Mouse (Mus musculus): ENCODE measurements around the gene H2al1d. TPM values are rescaled to one million over a fixed set of nuclear protein-coding genes. Genes with fewer than 3 reads are reported as not detected.
"Not testable (repeated sequence)": the region's sequence is repeated elsewhere in the genome, so short reads cannot be mapped to it uniquely, and the experiment has no call there.

Gene H2al1d
- polyA plus RNA-seq, 1 experiment, result not detected

DNA sequence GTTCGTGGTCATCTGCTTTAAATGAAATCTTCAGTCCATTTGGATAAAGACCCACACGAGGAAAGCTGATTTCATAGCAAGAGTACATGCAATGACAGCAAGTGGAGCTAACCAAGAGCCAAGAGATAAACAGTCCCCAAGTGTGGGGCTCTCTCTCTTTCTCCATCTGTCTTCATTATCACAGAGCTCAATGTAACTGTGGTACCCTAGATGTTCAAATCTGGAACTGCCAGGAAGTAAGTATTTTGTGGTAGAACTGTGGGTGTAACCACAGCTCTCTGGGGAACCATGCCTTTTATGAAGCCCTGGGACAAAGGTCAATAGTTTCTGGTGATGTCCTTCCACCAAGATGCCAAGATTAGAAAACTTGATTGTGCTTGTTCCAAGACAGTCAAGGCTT, 27.9 kb upstream of the H2al1d start:
- TF ChIP-seq CTCF (IDR thresholded peaks at IDR 0.05; ENCODE audit: control insufficient read depth, insufficient read depth, insufficient read length) (no peak), FOSL1 (IDR thresholded peaks at IDR 0.05; ENCODE audit: insufficient read depth, low read length, poor library complexity, severe bottlenecking) (no peak), CEBPB (IDR thresholded peaks at IDR 0.05; ENCODE audit: low read depth) (no peak), USF1 (IDR thresholded peaks at IDR 0.05; ENCODE audit: low read depth) (no peak), MYOD1 (IDR thresholded peaks at IDR 0.05; ENCODE audit: control insufficient read depth, insufficient read length, low read depth) (no peak), MYOG (IDR thresholded peaks at IDR 0.05; ENCODE audit: control insufficient read depth, extremely low read depth, insufficient read length) (no peak), MAX (IDR thresholded peaks at IDR 0.05) (no peak)
- Histone ChIP-seq H3K36me3 (ENCODE audit: control insufficient read depth, insufficient read depth) (no peaks in the 10 kb centered on the region), H3K79me2 (ENCODE audit: control insufficient read depth, insufficient read depth) (no peaks in the 10 kb centered on the region), H3K27me3 (ENCODE audit: control insufficient read depth, insufficient read depth, insufficient read length) (no peaks in the 10 kb centered on the region), H3ac (ENCODE audit: control insufficient read depth, insufficient read length, low read depth) (no peak overlapping the region), H3K4me3 (ENCODE audit: insufficient read depth, poor library complexity, severe bottlenecking) (no peak overlapping the region), H3K79me3 (ENCODE audit: low read depth) (no peaks in the 10 kb centered on the region)

DNA sequence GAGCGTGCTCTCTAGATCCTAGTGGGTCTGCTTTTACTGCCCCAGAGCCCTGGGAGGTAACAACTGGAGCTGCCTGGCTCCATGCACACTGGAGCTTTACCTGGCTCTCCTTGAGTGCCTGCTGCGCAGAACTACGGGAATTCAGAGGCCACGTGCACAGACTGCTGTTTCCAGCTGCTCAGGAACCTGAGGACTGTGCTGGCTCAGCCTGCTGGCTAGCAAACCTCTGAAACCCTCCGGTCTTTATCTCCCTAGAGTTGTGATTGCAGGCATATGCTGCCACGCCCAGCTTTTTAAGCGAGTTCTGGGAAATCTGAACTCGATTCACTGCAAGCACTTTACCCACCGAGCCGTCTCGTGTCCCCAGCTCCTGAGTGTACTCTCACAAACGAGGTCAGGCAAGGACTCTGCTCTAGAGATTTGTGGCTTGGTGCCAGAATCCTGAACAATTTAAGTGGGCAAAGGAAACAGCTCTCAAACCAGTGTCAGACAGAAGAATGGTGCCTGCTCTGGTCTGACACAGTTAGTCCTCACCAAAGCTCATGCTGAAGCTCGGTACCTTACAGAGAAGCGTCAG, 20.2 kb upstream of the H2al1d start:
- H3K27me3 ChIP-seq (ENCODE audit: control insufficient read depth, insufficient read depth, insufficient read length), result no peaks in the 10 kb centered on the region
- H3K36me3 ChIP-seq (ENCODE audit: control insufficient read depth, insufficient read depth), result no peaks in the 10 kb centered on the region
- H3K79me2 ChIP-seq (ENCODE audit: control insufficient read depth, insufficient read depth), result no peaks in the 10 kb centered on the region

DNA sequence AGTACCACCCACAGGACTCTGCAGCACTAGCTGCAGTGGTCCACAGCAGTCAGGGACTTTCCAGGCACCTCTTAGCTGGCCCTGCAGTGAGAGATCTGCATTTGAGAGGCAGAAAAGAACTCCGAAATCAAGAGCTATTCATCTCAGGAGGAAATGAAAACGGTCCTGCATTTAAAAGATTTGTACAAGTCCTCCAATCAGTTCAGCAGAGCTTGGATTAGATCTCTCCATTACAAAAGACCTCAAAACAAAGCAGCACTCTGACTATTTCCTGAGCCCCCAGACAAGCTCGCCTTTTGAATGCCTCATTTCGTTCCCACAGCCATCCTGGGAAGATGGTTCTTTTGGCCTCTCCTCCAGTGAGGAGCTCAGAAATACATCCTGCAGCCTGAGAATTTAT, 19.4 kb upstream of the H2al1d start:
- H3ac ChIP-seq (ENCODE audit: control insufficient read depth, insufficient read length, low read depth), result no peak overlapping the region
- no peaks in the 10 kb centered on the region for H3K27me3 ChIP-seq (ENCODE audit: control insufficient read depth, insufficient read depth, insufficient read length)
- no peaks in the 10 kb centered on the region for H3K36me3 ChIP-seq (ENCODE audit: control insufficient read depth, insufficient read depth)

More for the DNA sequence above, 20.2 kb upstream of the H2al1d start:
- no peaks in the 10 kb centered on the region for H3K79me3 ChIP-seq (ENCODE audit: low read depth)
- H3K4me3 ChIP-seq (ENCODE audit: insufficient read depth, poor library complexity, severe bottlenecking), result no peak overlapping the region
- TF ChIP-seq MYOD1 (IDR thresholded peaks at IDR 0.05; ENCODE audit: control insufficient read depth, insufficient read length, low read depth), result no peak
- TF ChIP-seq FOSL1 (IDR thresholded peaks at IDR 0.05; ENCODE audit: insufficient read depth, low read length, poor library complexity, severe bottlenecking), result no peak
- TF ChIP-seq CTCF (IDR thresholded peaks at IDR 0.05; ENCODE audit: control insufficient read depth, insufficient read depth, insufficient read length), result no peak
- TF ChIP-seq CEBPB (IDR thresholded peaks at IDR 0.05; ENCODE audit: low read depth), result no peak
- no peak for TF ChIP-seq MAX (IDR thresholded peaks at IDR 0.05)
- no peak for TF ChIP-seq MYOG (IDR thresholded peaks at IDR 0.05; ENCODE audit: control insufficient read depth, extremely low read depth, insufficient read length)
- TF ChIP-seq USF1 (IDR thresholded peaks at IDR 0.05; ENCODE audit: low read depth), result no peak
- H3ac ChIP-seq (ENCODE audit: control insufficient read depth, insufficient read length, low read depth), result no peak overlapping the region

DNA sequence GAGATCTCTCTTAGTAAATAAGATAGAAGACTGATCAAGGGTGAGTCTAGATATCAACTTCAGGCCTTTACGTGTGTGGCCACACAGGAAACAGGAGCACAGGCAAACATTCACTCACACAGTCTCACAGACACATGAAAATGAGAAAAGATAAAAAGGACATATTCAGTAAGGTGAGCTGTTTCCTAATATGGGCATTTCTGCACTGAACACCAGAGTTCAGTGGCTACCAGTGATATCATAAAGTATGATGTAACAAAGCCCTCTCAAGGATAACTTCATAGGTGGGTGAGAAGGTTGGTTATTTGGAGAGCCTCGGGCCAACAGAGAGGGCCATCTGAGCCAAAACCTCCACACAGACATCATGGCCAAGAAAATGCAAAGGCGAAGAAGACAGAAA, 9.7 kb upstream of the H2al1d start, which contains the start of gene H2al1a:
Gene H2al1a (plus strand): TSS at position 301 of the 400 bp plus-strand sequence.
- H3K36me3 ChIP-seq (ENCODE audit: control insufficient read depth, insufficient read depth); H3K79me3 ChIP-seq (ENCODE audit: low read depth); H3K4me3 ChIP-seq (ENCODE audit: insufficient read depth, poor library complexity, severe bottlenecking); H3K27me3 ChIP-seq (ENCODE audit: control insufficient read depth, insufficient read depth, insufficient read length); H3ac ChIP-seq (ENCODE audit: control insufficient read depth, insufficient read length, low read depth); H3K79me2 ChIP-seq (ENCODE audit: control insufficient read depth, insufficient read depth): not testable (repeated sequence)

More for the DNA sequence above, 19.4 kb upstream of the H2al1d start:
- no peaks in the 10 kb centered on the region for H3K79me3 ChIP-seq (ENCODE audit: low read depth)
- no peaks in the 10 kb centered on the region for H3K79me2 ChIP-seq (ENCODE audit: control insufficient read depth, insufficient read depth)
- H3K4me3 ChIP-seq (ENCODE audit: insufficient read depth, poor library complexity, severe bottlenecking), result no peak overlapping the region
- no peak for TF ChIP-seq FOSL1 (IDR thresholded peaks at IDR 0.05; ENCODE audit: insufficient read depth, low read length, poor library complexity, severe bottlenecking)
- TF ChIP-seq CEBPB (IDR thresholded peaks at IDR 0.05; ENCODE audit: low read depth), result no peak
- TF ChIP-seq MYOG (IDR thresholded peaks at IDR 0.05; ENCODE audit: control insufficient read depth, extremely low read depth, insufficient read length), result no peak
- no peak for TF ChIP-seq MYOD1 (IDR thresholded peaks at IDR 0.05; ENCODE audit: control insufficient read depth, insufficient read length, low read depth)
- TF ChIP-seq MAX (IDR thresholded peaks at IDR 0.05), result no peak
- TF ChIP-seq USF1 (IDR thresholded peaks at IDR 0.05; ENCODE audit: low read depth), result no peak
- TF ChIP-seq CTCF (IDR thresholded peaks at IDR 0.05; ENCODE audit: control insufficient read depth, insufficient read depth, insufficient read length), result no peak

DNA sequence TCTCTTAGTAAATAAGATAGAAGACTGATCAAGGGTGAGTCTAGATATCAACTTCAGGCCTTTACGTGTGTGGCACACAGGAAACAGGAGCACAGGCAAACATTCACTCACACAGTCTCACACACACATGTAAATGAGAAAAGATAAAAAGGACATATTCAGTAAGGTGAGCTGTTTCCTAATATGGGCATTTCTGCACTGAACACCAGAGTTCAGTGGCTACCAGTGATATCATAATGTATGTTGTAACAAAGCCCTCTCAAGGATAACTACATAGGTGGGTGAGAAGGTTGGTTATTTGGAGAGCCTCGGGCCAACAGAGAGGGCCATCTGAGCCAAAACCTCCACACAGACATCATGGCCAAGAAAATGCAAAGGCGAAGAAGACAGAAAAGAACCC, 6.5 kb upstream of the H2al1d start, which contains the start of gene H2al1b:
Gene H2al1b (plus strand): TSS at position 301 of the 400 bp plus-strand sequence.
- not testable (repeated sequence) for H3ac ChIP-seq (ENCODE audit: control insufficient read depth, insufficient read length, low read depth); H3K36me3 ChIP-seq (ENCODE audit: control insufficient read depth, insufficient read depth); H3K79me2 ChIP-seq (ENCODE audit: control insufficient read depth, insufficient read depth); H3K27me3 ChIP-seq (ENCODE audit: control insufficient read depth, insufficient read depth, insufficient read length); H3K79me3 ChIP-seq (ENCODE audit: low read depth); H3K4me3 ChIP-seq (ENCODE audit: insufficient read depth, poor library complexity, severe bottlenecking)

DNA sequence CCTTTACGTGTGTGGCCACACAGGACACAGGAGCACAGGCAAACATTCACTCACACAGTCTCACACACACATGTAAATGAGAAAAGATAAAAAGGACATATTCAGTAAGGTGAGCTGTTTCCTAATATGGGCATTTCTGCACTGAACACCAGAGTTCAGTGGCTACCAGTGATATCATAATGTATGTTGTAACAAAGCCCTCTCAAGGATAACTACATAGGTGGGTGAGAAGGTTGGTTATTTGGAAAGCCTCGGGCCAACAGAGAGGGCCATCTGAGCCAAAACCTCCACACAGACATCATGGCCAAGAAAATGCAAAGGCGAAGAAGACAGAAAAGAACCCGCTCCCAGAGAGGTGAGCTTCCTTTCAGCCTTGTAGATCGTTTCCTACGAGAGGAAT, 3.3 kb upstream of the H2al1d start, which contains the start of gene H2al1c:
Gene H2al1c (plus strand): TSS at position 301 of the 400 bp plus-strand sequence.
- H3K27me3 ChIP-seq (ENCODE audit: control insufficient read depth, insufficient read depth, insufficient read length); H3K79me3 ChIP-seq (ENCODE audit: low read depth); H3K36me3 ChIP-seq (ENCODE audit: control insufficient read depth, insufficient read depth); H3K4me3 ChIP-seq (ENCODE audit: insufficient read depth, poor library complexity, severe bottlenecking); H3ac ChIP-seq (ENCODE audit: control insufficient read depth, insufficient read length, low read depth); H3K79me2 ChIP-seq (ENCODE audit: control insufficient read depth, insufficient read depth): not testable (repeated sequence)

DNA sequence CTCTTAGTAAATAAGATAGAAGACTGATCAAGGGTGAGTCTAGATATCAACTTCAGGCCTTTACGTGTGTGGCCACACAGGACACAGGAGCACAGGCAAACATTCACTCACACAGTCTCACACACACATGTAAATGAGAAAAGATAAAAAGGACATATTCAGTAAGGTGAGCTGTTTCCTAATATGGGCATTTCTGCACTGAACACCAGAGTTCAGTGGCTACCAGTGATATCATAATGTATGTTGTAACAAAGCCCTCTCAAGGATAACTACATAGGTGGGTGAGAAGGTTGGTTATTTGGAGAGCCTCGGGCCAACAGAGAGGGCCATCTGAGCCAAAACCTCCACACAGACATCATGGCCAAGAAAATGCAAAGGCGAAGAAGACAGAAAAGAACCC, 3.0 kb downstream of the H2al1d start, which contains the start of gene H2al1e:
Gene H2al1e (plus strand): TSS at position 301 of the 400 bp plus-strand sequence.
- H3K27me3 ChIP-seq (ENCODE audit: control insufficient read depth, insufficient read depth, insufficient read length); H3K79me3 ChIP-seq (ENCODE audit: low read depth); H3K4me3 ChIP-seq (ENCODE audit: insufficient read depth, poor library complexity, severe bottlenecking): not testable (repeated sequence)

DNA sequence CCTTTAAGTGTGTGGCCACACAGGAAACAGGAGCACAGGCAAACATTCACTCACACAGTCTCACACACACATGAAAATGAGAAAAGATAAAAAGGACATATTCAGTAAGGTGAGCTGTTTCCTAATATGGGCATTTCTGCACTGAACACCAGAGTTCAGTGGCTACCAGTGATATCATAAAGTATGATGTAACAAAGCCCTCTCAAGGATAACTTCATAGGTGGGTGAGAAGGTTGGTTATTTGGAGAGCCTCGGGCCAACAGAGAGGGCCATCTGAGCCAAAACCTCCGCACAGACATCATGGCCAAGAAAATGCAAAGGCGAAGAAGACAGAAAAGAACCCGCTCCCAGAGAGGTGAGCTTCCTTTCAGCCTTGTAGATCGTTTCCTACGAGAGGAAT, 6.2 kb downstream of the H2al1d start, which contains the start of gene H2al1f:
Gene H2al1f (plus strand): TSS at position 301 of the 400 bp plus-strand sequence.
- not testable (repeated sequence) for H3ac ChIP-seq (ENCODE audit: control insufficient read depth, insufficient read length, low read depth); H3K79me2 ChIP-seq (ENCODE audit: control insufficient read depth, insufficient read depth); H3K36me3 ChIP-seq (ENCODE audit: control insufficient read depth, insufficient read depth); H3K27me3 ChIP-seq (ENCODE audit: control insufficient read depth, insufficient read depth, insufficient read length); H3K79me3 ChIP-seq (ENCODE audit: low read depth); H3K4me3 ChIP-seq (ENCODE audit: insufficient read depth, poor library complexity, severe bottlenecking)

More for the DNA sequence above, 3.0 kb downstream of the H2al1d start, which contains the start of gene H2al1e:
- not testable (repeated sequence) for H3ac ChIP-seq (ENCODE audit: control insufficient read depth, insufficient read length, low read depth); H3K79me2 ChIP-seq (ENCODE audit: control insufficient read depth, insufficient read depth); H3K36me3 ChIP-seq (ENCODE audit: control insufficient read depth, insufficient read depth)

DNA sequence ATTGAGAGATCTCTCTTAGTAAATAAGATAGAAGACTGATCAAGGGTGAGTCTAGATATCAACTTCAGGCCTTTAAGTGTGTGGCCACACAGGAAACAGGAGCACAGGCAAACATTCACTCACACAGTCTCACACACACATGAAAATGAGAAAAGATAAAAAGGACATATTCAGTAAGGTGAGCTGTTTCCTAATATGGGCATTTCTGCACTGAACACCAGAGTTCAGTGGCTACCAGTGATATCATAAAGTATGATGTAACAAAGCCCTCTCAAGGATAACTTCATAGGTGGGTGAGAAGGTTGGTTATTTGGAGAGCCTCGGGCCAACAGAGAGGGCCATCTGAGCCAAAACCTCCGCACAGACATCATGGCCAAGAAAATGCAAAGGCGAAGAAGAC, 9.3 kb downstream of the H2al1d start, which contains the start of gene H2al1g:
Gene H2al1g (plus strand): TSS at position 301 of the 400 bp plus-strand sequence.
- not testable (repeated sequence) for H3K79me3 ChIP-seq (ENCODE audit: low read depth); H3K36me3 ChIP-seq (ENCODE audit: control insufficient read depth, insufficient read depth); H3K4me3 ChIP-seq (ENCODE audit: insufficient read depth, poor library complexity, severe bottlenecking); H3K79me2 ChIP-seq (ENCODE audit: control insufficient read depth, insufficient read depth); H3K27me3 ChIP-seq (ENCODE audit: control insufficient read depth, insufficient read depth, insufficient read length); H3ac ChIP-seq (ENCODE audit: control insufficient read depth, insufficient read length, low read depth)

Data from C2C12 (cell line).